Mouse (Mus musculus) hindlimb bud, embryonic 11.5 days (tissue): Measurements from ENCODE around the gene Map4k4.

ENCODE experiments used
- DNase-seq: peaks from one replicate; pipeline ENCODE4 v3.0.0-alpha.2; 2012; ENCODE audit warnings: low read depth, low spot score; ENCODE audit errors: extremely low spot score

The Map4k4 gene

GRCm38 (mm10) chr1:39900181-39901005 is at the start of gene Map4k4:
Gene Map4k4, plus strand, starts transcription at chr1:39900913.
- DNase-seq = no peak

GRCm38 (mm10) chr1:39855949-39856348 is 44.8 kb upstream of the Map4k4 start:
- DNase-seq = no peak

- DNase-seq = no peak
These were observed 43.8 kb upstream of the Map4k4 start for GRCm38 (mm10) chr1:39856795-39857447.

GRCm38 (mm10) chr1:39857448-39857820 is 43.3 kb upstream of the Map4k4 start:
- no peak for DNase-seq

GRCm38 (mm10) chr1:39859213-39859612 is 41.5 kb upstream of the Map4k4 start:
- DNase-seq = no peak

GRCm38 (mm10) chr1:39866367-39867141 is 34.2 kb upstream of the Map4k4 start:
- DNase-seq = no peak

GRCm38 (mm10) chr1:39867142-39867525 is 33.6 kb upstream of the Map4k4 start:
- no peak for DNase-seq

- DNase-seq = peak; percentile 37
These were observed 32.6 kb upstream of the Map4k4 start for GRCm38 (mm10) chr1:39867966-39868593.

- DNase-seq = no peak
These were observed 31.7 kb upstream of the Map4k4 start for GRCm38 (mm10) chr1:39868825-39869571.

GRCm38 (mm10) chr1:39869721-39870201 is 31.0 kb upstream of the Map4k4 start:
- no peak for DNase-seq

GRCm38 (mm10) chr1:39877981-39878380 is 22.7 kb upstream of the Map4k4 start:
- no peak for DNase-seq

GRCm38 (mm10) chr1:39882505-39882904 is 18.2 kb upstream of the Map4k4 start:
- no peak for DNase-seq

- no peak for DNase-seq
These were observed 15.8 kb upstream of the Map4k4 start for GRCm38 (mm10) chr1:39884803-39885515.

- no peak for DNase-seq
These were observed 12.7 kb upstream of the Map4k4 start for GRCm38 (mm10) chr1:39887997-39888396.

- no peak for DNase-seq
These were observed 11.3 kb upstream of the Map4k4 start for GRCm38 (mm10) chr1:39889429-39889828.

GRCm38 (mm10) chr1:39889973-39890372 is 10.7 kb upstream of the Map4k4 start:
- no peak for DNase-seq

GRCm38 (mm10) chr1:39893153-39893880 is 7.4 kb upstream of the Map4k4 start:
- no peak for DNase-seq

GRCm38 (mm10) chr1:39895097-39895496 is 5.6 kb upstream of the Map4k4 start:
- no peak for DNase-seq

- DNase-seq = no peak
These were observed 5.2 kb upstream of the Map4k4 start for GRCm38 (mm10) chr1:39895506-39895905.
